Comparison of ENCODE assay signal across 13 mouse cellular contexts in genomic region chr5:92931298-92931697, GRCm38 (mm10).
A peak's percentile ranks its signal among the peaks of the same experiment; 100 is the strongest.
DNase-seq lines count a peak whose midpoint lies in the region; ATAC-seq and TF ChIP-seq lines count a peak whose summit lies in the region.
"Had no signal": no experiment of that assay in that cellular context is flagged by ENCODE, and none has a peak within 500 bp of the region (broad histone marks: within the 10 kb centered on the region; RNA-seq: fewer than 3 reads in every experiment).

No protein-coding gene starts in this region.

- no peak for ATAC-seq in heart, embryonic 12.5 days (ENCODE audit: insufficient number of reproducible peaks, low FRiP score)
- ATAC-seq in limb, embryonic 14.5 days (ENCODE audit: low FRiP score, low read depth), result no peak
- ATAC-seq: midbrain, embryonic 16.5 days had no signal

- H3K27me3 ChIP-seq in heart, embryonic 12.5 days (replicated peaks), result no peaks in the 10 kb centered on the region
- no peaks in the 10 kb centered on the region for H3K27me3 ChIP-seq in limb, embryonic 14.5 days (ENCODE audit: control insufficient read depth, insufficient read depth, low read length)
- H3K27me3 ChIP-seq: hindbrain, embryonic 15.5 days; liver, embryonic 15.5 days had no signal

- H3K9me3 ChIP-seq in heart, embryonic 12.5 days (replicated peaks), result no peaks in the 10 kb centered on the region
- no peaks in the 10 kb centered on the region for H3K9me3 ChIP-seq in limb, embryonic 14.5 days (ENCODE audit: control insufficient read depth, low read length)
- H3K9me3 ChIP-seq: hindbrain, embryonic 15.5 days; liver, embryonic 15.5 days had no signal

- H3K27ac ChIP-seq in heart, embryonic 12.5 days (ENCODE audit: poor library complexity, severe bottlenecking), result peak overlapping the region; percentile 70
- H3K27ac ChIP-seq in limb, embryonic 14.5 days (replicated peaks; ENCODE audit: low read depth, low read length), result 0 out of 2 replicates have a peak overlapping the region, but pooled peaks have one; percentile 38
- H3K27ac ChIP-seq: hindbrain, embryonic 15.5 days; liver, embryonic 15.5 days had no signal

- peak overlapping the region; percentile 49 for H3K9ac ChIP-seq in heart, embryonic 12.5 days
- 0 out of 2 replicates have a peak overlapping the region, but pooled peaks have one; percentile 7 for H3K9ac ChIP-seq in limb, embryonic 14.5 days (ENCODE audit: low read depth, low read length, severe bottlenecking)
- H3K9ac ChIP-seq: hindbrain, embryonic 15.5 days; liver, embryonic 15.5 days had no signal

- 43% methylated on average over 16 of the region's 16 CpGs for WGBS in heart, embryonic 12.5 days
- WGBS in limb, embryonic 14.5 days, result 36% methylated on average over 16 of the region's 16 CpGs

- H3K36me3 ChIP-seq in heart, embryonic 12.5 days, result peaks cover 23% of the 10 kb centered on the region
- H3K36me3 ChIP-seq in limb, embryonic 14.5 days (ENCODE audit: control insufficient read depth, insufficient read depth, low read length), result no peaks in the 10 kb centered on the region
- H3K36me3 ChIP-seq: hindbrain, embryonic 15.5 days; liver, embryonic 15.5 days had no signal

- no peak overlapping the region for H3K4me3 ChIP-seq in heart, embryonic 12.5 days
- H3K4me3 ChIP-seq in limb, embryonic 14.5 days (replicated peaks; ENCODE audit: low read length), result no peak overlapping the region
- H3K4me3 ChIP-seq: hindbrain, embryonic 15.5 days; liver, embryonic 15.5 days had no signal

- TF ChIP-seq POLR2A in limb, embryonic 14.5 days (IDR thresholded peaks at IDR 0.05; ENCODE audit: borderline replicate concordance, extremely low read depth, insufficient read depth, insufficient read length), result no peak

- H3K4me1 ChIP-seq in heart, embryonic 12.5 days (replicated peaks), result peaks cover 86% of the 10 kb centered on the region
- H3K4me1 ChIP-seq in limb, embryonic 14.5 days (ENCODE audit: control insufficient read depth, insufficient read depth, low read length), result peaks cover 11% of the 10 kb centered on the region; the same call in 1 of the 2 replicates
- H3K4me1 ChIP-seq: hindbrain, embryonic 15.5 days; liver, embryonic 15.5 days had no signal

- no peak for DNase-seq in heart, adult 18-20 months
- DNase-seq in kidney, postnatal 10 days, result peak; percentile 36
- DNase-seq in kidney, postnatal 25 days, result no peak
- peak; percentile 60 for DNase-seq in embryo, embryonic 11 days
- no peak for DNase-seq in limb, embryonic 14.5 days (ENCODE audit: low spot score)
- no peak for DNase-seq in layer of hippocampus, adult 9-11 months
- DNase-seq in cerebellum, adult 9-10 months, result no peak
- DNase-seq: B cell, adult 2 months; right cerebral cortex, postnatal 4 days had no signal

- H3K4me2 ChIP-seq in heart, embryonic 12.5 days, result no peak overlapping the region
- no peak overlapping the region for H3K4me2 ChIP-seq in limb, embryonic 14.5 days (replicated peaks; ENCODE audit: low read depth, low read length, severe bottlenecking)
- H3K4me2 ChIP-seq: hindbrain, embryonic 15.5 days; liver, embryonic 15.5 days had no signal

Comparison
In these comparisons a context has a peak if more than half of its experiments do, and no peak if none do; other contexts are left out.
1. DNase-seq: peak in kidney, postnatal 10 days (single experiment) and embryo, embryonic 11 days (single experiment); none in heart, adult 18-20 months (0 of 2), kidney, postnatal 25 days (0 of 2), limb, embryonic 14.5 days (single experiment), layer of hippocampus, adult 9-11 months (single experiment) and cerebellum, adult 9-10 months (single experiment).